Mouse (Mus musculus) gastrocnemius, adult 2 months (tissue): Measurements from ENCODE around the gene Fxyd4. TPM values are rescaled to one million over a fixed set of nuclear protein-coding genes. Genes with fewer than 3 reads are reported as not detected.
A peak's percentile ranks its signal among the peaks of the same experiment; 100 is the strongest.

Source experiments
- DNase-seq: peaks from one replicate; pipeline ENCODE4 v3.0.0; 2022
- H3K27ac ChIP-seq: fragments of 200-600 bp; 2 replicates; pipeline ENCODE4 v1.8.1; 2022; ENCODE audit warnings: mild to moderate bottlenecking
- H3K4me3 ChIP-seq: fragments of 200-600 bp; 2 replicates; pipeline ENCODE4 v1.8.1; 2022; ENCODE audit warnings: mild to moderate bottlenecking, moderate library complexity
- CTCF ChIP-seq: fragments of 200-600 bp; IDR thresholded peaks from 2 replicates; pipeline ENCODE4 v1.8.1; 2022; ENCODE audit warnings: antibody characterized with exemption, mild to moderate bottlenecking, moderate library complexity
- intact Hi-C: fragments of 180-260 bp; cut with DNase I; formaldehyde crosslinking; loops from one replicate; pipeline ENCODE4 v1.15.1; 2025
- total RNA-seq, 2 experiments: library from RNA; stranded (reverse); gene quantifications; 2 replicates each; pipeline ENCODE4 v1.2.3; 2021

The Fxyd4 gene
- total RNA-seq, 2 experiments from 2014 or later, result not detected

GRCm38 (mm10) chr6:117932325-117933051 lies 5.0 kb downstream of the Fxyd4 start:
- intact Hi-C loops, result no loop called here
- no peak overlapping the region for H3K4me3 ChIP-seq
- TF ChIP-seq CTCF, result peak; percentile 58
- H3K27ac ChIP-seq, result no peak overlapping the region
- DNase-seq, result no peak

GRCm38 (mm10) chr6:117929945-117930655 lies 7.4 kb downstream of the Fxyd4 start:
- DNase-seq, result no peak
- Histone ChIP-seq H3K4me3 (no peak overlapping the region), H3K27ac (no peak overlapping the region)
- no peak for TF ChIP-seq CTCF
- intact Hi-C loops, result no loop called here

GRCm38 (mm10) chr6:117928746-117929145 lies 8.7 kb downstream of the Fxyd4 start:
- intact Hi-C loops, result no loop called here
- Histone ChIP-seq H3K27ac (no peak overlapping the region), H3K4me3 (no peak overlapping the region)
- DNase-seq, result no peak
- no peak for TF ChIP-seq CTCF

- Histone ChIP-seq H3K4me3 (no peak overlapping the region), H3K27ac (no peak overlapping the region)
- no peak for DNase-seq
- intact Hi-C loops, result no loop called here
- TF ChIP-seq CTCF, result no peak
Observed at GRCm38 (mm10) chr6:117927955-117928354, 9.5 kb downstream of the Fxyd4 start.

GRCm38 (mm10) chr6:117926871-117927491 lies 10.5 kb downstream of the Fxyd4 start:
- H3K27ac ChIP-seq, result no peak overlapping the region
- intact Hi-C loops, result no loop called here
- DNase-seq, result no peak
- TF ChIP-seq CTCF, result no peak
- H3K4me3 ChIP-seq, result no peak overlapping the region

- Histone ChIP-seq H3K4me3 (no peak overlapping the region), H3K27ac (no peak overlapping the region)
- intact Hi-C loops, result no loop called here
- no peak for DNase-seq
- no peak for TF ChIP-seq CTCF
Observed at GRCm38 (mm10) chr6:117922041-117922440, 15.5 kb downstream of the Fxyd4 start.

- TF ChIP-seq CTCF, result peak; percentile 90
- DNase-seq, result no peak
- intact Hi-C loops, result loop anchor here (2.0 kb wide), 1 partner anchor 80 kb away; the partner anchor contains the start of gene Zfp637
Observed at GRCm38 (mm10) chr6:117920659-117921640, 16.5 kb downstream of the Fxyd4 start.

GRCm38 (mm10) chr6:117918043-117918442 lies 19.4 kb downstream of the Fxyd4 start:
- no peak for TF ChIP-seq CTCF
- Histone ChIP-seq H3K27ac (peak overlapping the region; percentile 99), H3K4me3 (peak overlapping the region; percentile 87)
- DNase-seq, result no peak
- intact Hi-C loops, result loop anchor here (5.0 kb wide), 1 partner anchor 41 kb away; no protein-coding TSS in a partner anchor

More at GRCm38 (mm10) chr6:117920659-117921640, 16.5 kb downstream of the Fxyd4 start:
- H3K27ac ChIP-seq, result no peak overlapping the region; the same call in 1 of the 2 replicates
- no peak overlapping the region for H3K4me3 ChIP-seq

GRCm38 (mm10) chr6:117917576-117917975 lies 19.9 kb downstream of the Fxyd4 start:
- DNase-seq, result peak; percentile 60
- peak overlapping the region; percentile 87 for H3K4me3 ChIP-seq
- intact Hi-C loops, result loop anchor here (5.0 kb wide), 1 partner anchor 40 kb away; no protein-coding TSS in a partner anchor
- TF ChIP-seq CTCF, result no peak
- peak overlapping the region; percentile 99 for H3K27ac ChIP-seq

GRCm38 (mm10) chr6:117916737-117917426 lies 20.6 kb downstream of the Fxyd4 start:
- H3K4me3 ChIP-seq, result peak overlapping the region; percentile 87
- peak; percentile 88 for DNase-seq
- intact Hi-C loops, result loop anchor here (5.0 kb wide), 1 partner anchor 40 kb away; no protein-coding TSS in a partner anchor
- TF ChIP-seq CTCF, result no peak
- peak overlapping the region; percentile 99 for H3K27ac ChIP-seq

- DNase-seq, result no peak
- H3K27ac ChIP-seq, result peak overlapping the region; percentile 99
- TF ChIP-seq CTCF, result no peak
- intact Hi-C loops, result loop anchor here (5.0 kb wide), 1 partner anchor 39 kb away; no protein-coding TSS in a partner anchor
- peak overlapping the region; percentile 87 for H3K4me3 ChIP-seq
Observed at GRCm38 (mm10) chr6:117916205-117916736, 21.2 kb downstream of the Fxyd4 start.
